Mouse (Mus musculus) heart, embryonic 16.5 days (tissue): Measurements from ENCODE around the gene Ap3b1. TPM values are rescaled to one million over a fixed set of nuclear protein-coding genes. Genes with fewer than 3 reads are reported as not detected.
"Not testable (repeated sequence)": the region's sequence is repeated elsewhere in the genome, so short reads cannot be mapped to it uniquely, and the experiment has no call there.

Experiments
- ATAC-seq: fragments of 200-750 bp; cut with Nextera tagmentation; replicated peaks from 2 replicates; pipeline ENCODE4 v1.8.0; 2017; ENCODE audit warnings: moderate number of reproducible peaks; ENCODE audit not compliant: insufficient read depth, low FRiP score; ENCODE audit errors: extremely low read depth
- H3K27ac ChIP-seq: fragments of 300-500 bp; sonication (generic); 2 replicates; pipeline ENCODE4 v1.5.1; 2014; ENCODE audit warnings: mild to moderate bottlenecking, low read length, control low read depth, moderate library complexity
- H3K27me3 ChIP-seq: fragments of 300-500 bp; sonication (generic); 2 replicates; pipeline ENCODE4 v1.6.1; 2014; ENCODE audit warnings: low read length, mixed read lengths; ENCODE audit not compliant: control insufficient read depth, insufficient read depth
- H3K36me3 ChIP-seq: fragments of 300-500 bp; sonication (generic); 2 replicates; pipeline ENCODE4 v1.6.1; 2014; ENCODE audit not compliant: control insufficient read depth, insufficient read depth
- H3K4me1 ChIP-seq: fragments of 300-500 bp; sonication (generic); 2 replicates; pipeline ENCODE4 v1.6.1; 2014; ENCODE audit warnings: low read length, mixed read lengths; ENCODE audit not compliant: control insufficient read depth, insufficient read depth
- H3K4me2 ChIP-seq: fragments of 300-500 bp; sonication (generic); 2 replicates; pipeline ENCODE4 v1.6.1; 2014; ENCODE audit warnings: low read depth, mild to moderate bottlenecking, control low read depth, low read length
- H3K4me3 ChIP-seq: fragments of 300-500 bp; sonication (generic); 2 replicates; pipeline ENCODE4 v1.5.1; 2014; ENCODE audit warnings: mild to moderate bottlenecking, control low read depth, low read length
- H3K9ac ChIP-seq: fragments of 300-500 bp; sonication (generic); 2 replicates; pipeline ENCODE4 v1.6.1; 2014; ENCODE audit warnings: low read length, control low read depth
- H3K9me3 ChIP-seq: fragments of 300-500 bp; sonication (generic); replicated peaks from 2 replicates; pipeline ENCODE4 v1.6.1; 2016; ENCODE audit warnings: low read length; ENCODE audit not compliant: control insufficient read depth
- WGBS: fragments of 180-500 bp; shearing (Covaris S2); extraction: QIAGEN DNeasy Blood & Tissue Kit; methylation state at CpG from one replicate; pipeline ENCODE4 v1.1.7; 2014; 5-methylcytosine and 5-hydroxymethylcytosine counted together
- polyA plus RNA-seq: library from polyadenylated mRNA; unstranded; fragments of >200 nt; fragmentation: Nextera tagmentation; extraction: Ambion mirVana; gene quantifications from 2 replicates; pipeline ENCODE4 v1.2.1, GENCODE M21; 2015

The Ap3b1 gene
- 33.3 and 33.7 TPM in 2 replicates for polyA plus RNA-seq

DNA sequence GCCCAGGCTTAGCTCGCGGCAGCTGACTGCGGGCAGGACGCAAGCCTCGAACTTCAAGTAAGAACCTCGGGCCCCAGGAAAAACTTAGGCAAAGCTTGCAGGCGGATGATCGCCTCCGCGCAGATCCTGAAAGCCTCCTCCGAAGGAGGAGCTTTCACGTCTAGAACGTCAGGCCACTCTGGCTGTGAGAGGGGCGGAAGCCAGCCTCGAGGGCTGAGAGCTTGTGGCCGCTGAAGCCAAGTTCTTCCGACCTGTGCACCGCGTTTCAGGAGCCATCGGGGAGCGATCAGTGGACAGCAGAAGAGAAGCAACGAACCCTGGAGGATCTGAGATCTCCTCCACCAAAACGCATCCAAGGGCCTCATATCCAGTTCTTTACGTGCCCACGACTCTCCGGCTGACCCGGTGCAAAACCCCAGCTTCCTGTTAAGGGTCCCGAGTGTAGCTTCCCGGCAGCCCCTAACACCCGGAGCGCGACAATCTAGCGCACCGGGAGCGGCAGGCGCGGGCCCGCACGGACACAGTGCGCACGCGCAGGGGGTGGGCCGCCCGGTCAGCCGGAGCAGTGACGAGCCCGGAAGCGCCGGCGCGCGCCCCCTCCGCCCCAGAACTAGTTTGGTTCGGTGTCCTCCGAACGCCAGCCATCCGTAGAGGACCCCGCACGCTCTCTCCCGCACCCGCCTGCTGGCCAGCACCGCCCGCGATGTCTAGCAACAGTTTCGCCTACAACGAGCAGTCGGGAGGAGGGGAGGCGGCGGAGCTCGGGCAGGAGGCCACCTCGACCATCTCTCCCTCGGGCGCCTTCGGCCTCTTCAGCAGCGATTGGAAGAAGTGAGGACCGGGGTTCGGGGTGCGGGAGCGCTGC is at the start of gene Ap3b1:
Gene Ap3b1, plus strand, starts transcription at position 560 of the 865 bp plus-strand sequence.
- peak within 1 kb of the TSS; percentile 93 for H3K27ac ChIP-seq
- peak within 1 kb of the TSS; percentile 98 for H3K4me3 ChIP-seq
- no peaks in the 10 kb centered on the region for H3K27me3 ChIP-seq
- ATAC-seq, result peak; percentile 97
- peaks cover 4% of the 10 kb centered on the region for H3K9me3 ChIP-seq
- peaks cover 15% of the 10 kb centered on the region for H3K4me1 ChIP-seq
- under 1% methylated on average over 72 of the region's 79 CpGs for WGBS
- H3K36me3 ChIP-seq, result no peaks in the 10 kb centered on the region
- H3K4me2 ChIP-seq, result peak within 1 kb of the TSS; percentile 98
- peak within 1 kb of the TSS; percentile 97 for H3K9ac ChIP-seq

DNA sequence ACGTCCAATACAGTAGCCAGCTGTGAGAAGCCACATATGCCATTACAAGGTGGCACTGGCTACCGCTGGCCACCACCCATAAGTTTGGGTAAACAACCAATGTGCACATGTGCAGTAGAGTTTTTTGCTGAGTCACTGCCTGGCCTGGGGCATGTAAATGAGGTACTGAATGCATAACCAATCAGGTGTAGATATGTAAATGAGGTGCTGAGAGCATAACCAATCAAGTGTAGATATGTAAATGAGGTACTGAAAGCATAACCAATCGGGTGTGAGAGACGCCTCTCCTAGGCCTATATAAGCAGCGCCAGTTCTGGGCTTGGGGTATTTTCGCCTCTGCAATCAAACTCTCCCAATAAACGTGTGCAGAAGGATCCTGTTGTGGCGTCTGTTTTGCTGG is 45.9 kb upstream of the Ap3b1 start:
- not testable (repeated sequence) for ATAC-seq, H3K36me3 ChIP-seq, H3K4me1 ChIP-seq, H3K9me3 ChIP-seq, H3K4me2 ChIP-seq, H3K9ac ChIP-seq, H3K4me3 ChIP-seq, H3K27me3 ChIP-seq, H3K27ac ChIP-seq
- WGBS, result 88% methylated on average over 8 of the region's 8 CpGs

DNA sequence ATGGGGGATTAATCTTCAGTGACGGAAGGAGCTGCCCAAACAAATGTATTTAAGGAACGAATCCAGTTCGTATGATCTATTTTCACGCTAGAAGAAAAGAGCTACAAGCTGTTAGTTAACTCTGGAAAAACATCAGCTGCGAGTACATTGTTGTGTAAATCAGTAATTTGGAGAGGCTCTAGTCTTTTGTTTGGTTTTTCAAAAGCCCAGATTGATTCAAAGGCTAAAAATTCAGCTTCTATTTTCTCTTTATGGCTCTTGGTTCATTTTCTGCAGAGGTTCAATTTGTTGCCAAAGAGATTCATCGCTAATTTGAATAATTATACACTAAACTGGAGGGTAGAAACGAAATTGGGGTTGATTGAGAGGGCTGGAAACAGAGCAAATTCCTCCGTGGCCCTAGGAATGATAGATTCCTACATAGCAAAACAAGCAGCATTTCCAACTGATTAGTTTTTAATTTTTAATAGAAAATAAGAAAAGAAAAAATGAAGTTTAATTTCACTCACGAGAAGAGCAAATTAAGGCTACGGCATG is 41.7 kb upstream of the Ap3b1 start:
- H3K9ac ChIP-seq, result no peak overlapping the region
- H3K4me2 ChIP-seq, result no peak overlapping the region
- 84% methylated on average over 10 of the region's 10 CpGs for whole genome bisulfite sequencing
- ATAC-seq, result no peak
- no peak overlapping the region for H3K27ac ChIP-seq
- no peaks in the 10 kb centered on the region for H3K27me3 ChIP-seq
- no peaks in the 10 kb centered on the region for H3K36me3 ChIP-seq
- no peaks in the 10 kb centered on the region for H3K4me1 ChIP-seq
- H3K9me3 ChIP-seq, result no peaks in the 10 kb centered on the region
- H3K4me3 ChIP-seq, result no peak overlapping the region

DNA sequence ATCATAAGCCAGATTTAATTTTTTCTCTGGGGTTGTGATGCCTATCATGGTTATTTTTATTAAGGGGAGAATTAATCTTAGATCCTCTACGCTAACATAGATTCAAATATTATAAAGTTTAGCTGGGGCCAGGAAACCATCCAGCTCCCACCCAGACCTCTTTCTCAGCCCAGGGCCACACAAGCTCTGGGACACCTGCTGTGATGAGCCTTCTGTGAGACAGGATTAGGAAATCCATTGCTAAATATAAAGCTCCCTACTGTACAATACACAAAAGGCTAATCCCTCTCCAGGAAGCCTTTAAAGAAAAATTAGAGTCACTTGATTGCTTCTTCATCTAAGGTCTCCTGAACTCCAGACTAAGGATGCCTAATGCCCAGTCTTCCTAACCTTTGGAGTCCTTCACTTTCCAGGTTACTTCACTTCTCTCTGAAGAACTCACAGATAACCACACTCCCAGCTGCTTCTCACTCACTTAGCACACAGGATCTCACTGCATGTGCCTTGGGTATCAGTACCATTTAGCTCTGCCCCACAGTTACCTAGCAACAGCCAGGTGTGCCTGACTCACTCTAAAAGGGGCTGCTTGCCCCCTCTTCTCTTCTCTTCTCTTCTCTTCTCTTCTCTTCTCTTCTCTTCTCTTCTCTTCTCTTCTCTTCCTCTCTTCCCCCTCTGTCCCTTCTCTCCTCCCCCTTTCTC is 37.5 kb upstream of the Ap3b1 start:
- no peaks in the 10 kb centered on the region for H3K4me1 ChIP-seq
- no peak overlapping the region for H3K4me3 ChIP-seq
- WGBS, result 64% methylated on average over 1 of the region's 1 CpGs
- no peaks in the 10 kb centered on the region for H3K27me3 ChIP-seq
- H3K9ac ChIP-seq, result no peak overlapping the region
- H3K36me3 ChIP-seq, result no peaks in the 10 kb centered on the region
- no peak for ATAC-seq
- H3K27ac ChIP-seq, result no peak overlapping the region
- peaks cover 6% of the 10 kb centered on the region for H3K9me3 ChIP-seq
- H3K4me2 ChIP-seq, result no peak overlapping the region

- WGBS, result 88% methylated on average over 4 of the region's 4 CpGs
- H3K4me1 ChIP-seq, result no peaks in the 10 kb centered on the region
- H3K27me3 ChIP-seq, result no peaks in the 10 kb centered on the region
- no peak for ATAC-seq
- H3K9me3 ChIP-seq, result peaks cover 6% of the 10 kb centered on the region
- H3K9ac ChIP-seq, result no peak overlapping the region
- H3K4me2 ChIP-seq, result no peak overlapping the region
- no peak overlapping the region for H3K27ac ChIP-seq
- no peak overlapping the region for H3K4me3 ChIP-seq
- H3K36me3 ChIP-seq, result no peaks in the 10 kb centered on the region
Measured at GRCm38 (mm10) chr13:94322475-94322874, 36.3 kb upstream of the Ap3b1 start.

DNA sequence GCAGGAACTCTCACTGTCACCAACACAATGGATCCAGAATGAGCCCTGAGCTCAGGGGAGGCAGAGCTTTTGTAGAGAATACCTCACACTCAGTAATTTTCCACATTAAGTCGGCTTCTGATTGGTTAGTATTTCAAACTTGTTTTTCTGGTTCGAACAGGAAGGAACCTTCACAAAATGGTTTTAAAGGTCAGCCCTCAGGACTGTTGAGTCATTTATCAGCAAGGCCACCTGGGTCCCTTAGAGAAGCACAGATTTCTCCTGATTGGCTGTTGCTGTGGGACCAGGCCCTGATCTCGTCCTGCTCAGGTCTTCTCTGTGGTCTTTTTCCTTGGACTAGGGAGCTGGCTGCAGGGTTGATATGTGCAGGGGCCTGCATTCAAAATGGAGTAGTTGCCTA is 30.7 kb upstream of the Ap3b1 start:
- 56% methylated on average over 3 of the region's 3 CpGs for WGBS
- ATAC-seq, result no peak
- Histone ChIP-seq H3K27ac (no peak overlapping the region), H3K27me3 (no peaks in the 10 kb centered on the region), H3K4me2 (no peak overlapping the region), H3K4me3 (no peak overlapping the region), H3K9ac (no peak overlapping the region), H3K4me1 (no peaks in the 10 kb centered on the region), H3K36me3 (no peaks in the 10 kb centered on the region), H3K9me3 (peaks cover 6% of the 10 kb centered on the region)

- not testable (repeated sequence) for H3K4me3 ChIP-seq, H3K9me3 ChIP-seq, ATAC-seq, H3K9ac ChIP-seq, H3K4me2 ChIP-seq, H3K36me3 ChIP-seq, H3K4me1 ChIP-seq, H3K27ac ChIP-seq, H3K27me3 ChIP-seq
- WGBS, result 92% methylated on average over 6 of the region's 6 CpGs
Measured at GRCm38 (mm10) chr13:94329005-94329404, 29.8 kb upstream of the Ap3b1 start.

- Histone ChIP-seq H3K36me3 (no peaks in the 10 kb centered on the region), H3K9me3 (no peaks in the 10 kb centered on the region)
- ATAC-seq, result no peak
Measured at GRCm38 (mm10) chr13:94330392-94330979, 28.3 kb upstream of the Ap3b1 start.

More at GRCm38 (mm10) chr13:94330392-94330979, 28.3 kb upstream of the Ap3b1 start:
- Histone ChIP-seq H3K27me3 (no peaks in the 10 kb centered on the region), H3K4me2 (no peak overlapping the region), H3K4me3 (no peak overlapping the region), H3K9ac (no peak overlapping the region), H3K27ac (no peak overlapping the region), H3K4me1 (no peaks in the 10 kb centered on the region)
- WGBS, result 62% methylated on average over 3 of the region's 3 CpGs
